9 mouse cellular contexts compared by ENCODE assay signal in genomic region chr1:36145050-36145449, GRCm38 (mm10).
A peak's percentile ranks its signal among the peaks of the same experiment; 100 is the strongest.
DNase-seq lines count a peak whose midpoint lies in the region; ATAC-seq and TF ChIP-seq lines count a peak whose summit lies in the region.
"Had no signal": no experiment of that assay in that cellular context is flagged by ENCODE, and none has a peak within 500 bp of the region (broad histone marks: within the 10 kb centered on the region; RNA-seq: fewer than 3 reads in every experiment).

No protein-coding gene starts in this region.

- 16% methylated on average over 1 of the region's 1 CpGs for WGBS in lung, postnatal 0 days
- WGBS in stomach, embryonic 14.5 days = 17% methylated on average over 1 of the region's 1 CpGs

- no peak for TF ChIP-seq EP300 in lung, postnatal 0 days (IDR thresholded peaks at IDR 0.05)

- DNase-seq in gastrocnemius, adult 18-20 months (ENCODE audit: low spot score) = peak; percentile 39
- DNase-seq in gastrocnemius, postnatal 25 days = no peak
- peak; percentile 57 for DNase-seq in lung, postnatal 0 days (ENCODE audit: low spot score)
- no peak for DNase-seq in lung, adult 18-20 months
- DNase-seq in cerebellum, postnatal 36 days = peak; percentile 26 to 57
- peak; percentile 26 to 45 for DNase-seq in layer of hippocampus, postnatal 36 days
- no peak for DNase-seq in adrenal gland, adult 18-20 months (ENCODE audit: low spot score in 2 of 2)

- H3K27ac ChIP-seq in lung, postnatal 0 days (ENCODE audit: low read length) = no peak overlapping the region
- H3K27ac ChIP-seq in stomach, embryonic 14.5 days (ENCODE audit: low read length) = no peak overlapping the region
- H3K27ac ChIP-seq: lung, embryonic 15.5 days had no signal

- H3K36me3 ChIP-seq in lung, postnatal 0 days (ENCODE audit: insufficient read depth, low read length) = peaks cover 37% of the 10 kb centered on the region
- H3K36me3 ChIP-seq in stomach, embryonic 14.5 days (ENCODE audit: control insufficient read depth, insufficient read depth, low read length) = peaks cover 37% of the 10 kb centered on the region

- H3K9me3 ChIP-seq in lung, postnatal 0 days (ENCODE audit: low read length) = no peaks in the 10 kb centered on the region
- H3K9me3 ChIP-seq in stomach, embryonic 14.5 days (ENCODE audit: control insufficient read depth, low read depth, low read length) = no peaks in the 10 kb centered on the region
- H3K9me3 ChIP-seq: lung, embryonic 15.5 days had no signal

- H3K4me2 ChIP-seq in lung, postnatal 0 days (replicated peaks; ENCODE audit: low read depth, low read length) = no peak overlapping the region
- no peak overlapping the region for H3K4me2 ChIP-seq in stomach, embryonic 14.5 days (replicated peaks; ENCODE audit: low read depth, low read length)
- H3K4me2 ChIP-seq: lung, embryonic 15.5 days had no signal

- no peaks in the 10 kb centered on the region for H3K4me1 ChIP-seq in lung, postnatal 0 days (ENCODE audit: insufficient read depth, low read depth, low read length)
- H3K4me1 ChIP-seq in stomach, embryonic 14.5 days (ENCODE audit: control insufficient read depth, insufficient read depth, low read length) = no peaks in the 10 kb centered on the region
- H3K4me1 ChIP-seq: lung, embryonic 15.5 days had no signal

- ATAC-seq in lung, postnatal 0 days = no peak
- peak; percentile 56; the same call in 1 of the 2 replicates for ATAC-seq in stomach, embryonic 14.5 days (ENCODE audit: insufficient number of reproducible peaks, insufficient read depth, low FRiP score, low read depth)

- H3K9ac ChIP-seq in lung, postnatal 0 days (replicated peaks; ENCODE audit: low read depth) = no peak overlapping the region
- no peak overlapping the region for H3K9ac ChIP-seq in stomach, embryonic 14.5 days (replicated peaks; ENCODE audit: low read depth, low read length)
- H3K9ac ChIP-seq: lung, embryonic 15.5 days had no signal

- no peaks in the 10 kb centered on the region for H3K27me3 ChIP-seq in lung, postnatal 0 days (replicated peaks; ENCODE audit: insufficient read depth, low read length)
- no peaks in the 10 kb centered on the region for H3K27me3 ChIP-seq in stomach, embryonic 14.5 days (ENCODE audit: control insufficient read depth, insufficient read depth, low read length)
- H3K27me3 ChIP-seq: lung, embryonic 15.5 days had no signal

- no peak overlapping the region for H3K4me3 ChIP-seq in lung, postnatal 0 days (ENCODE audit: low read depth, low read length)
- no peak overlapping the region for H3K4me3 ChIP-seq in stomach, embryonic 14.5 days (ENCODE audit: low read depth, low read length)
- H3K4me3 ChIP-seq: lung, embryonic 15.5 days had no signal

- TF ChIP-seq CTCF in lung, postnatal 0 days (IDR thresholded peaks at IDR 0.05) = peak; percentile 67

Comparison
In these comparisons a context has a peak if more than half of its experiments do, and no peak if none do; other contexts are left out.
1. DNase-seq: peak in gastrocnemius, adult 18-20 months (single experiment), lung, postnatal 0 days (single experiment), cerebellum, postnatal 36 days (2 of 2) and layer of hippocampus, postnatal 36 days (2 of 2); none in gastrocnemius, postnatal 25 days (single experiment), lung, adult 18-20 months (0 of 2) and adrenal gland, adult 18-20 months (0 of 2).